Mouse (Mus musculus): ENCODE results near the gene Tmem199. TPM values are rescaled to one million over a fixed set of nuclear protein-coding genes. Genes with fewer than 3 reads are reported as not detected.

Tmem199 gene
- polyA plus RNA-seq, 1 experiment from 2014 or later, result 41.7 TPM

GRCm38 (mm10) chr11:78499543-78499942, 12.4 kb downstream of the Tmem199 start:
- Histone ChIP-seq H3K4me2 (peak overlapping the region; percentile 76), H3K36me3 (no peaks in the 10 kb centered on the region), H3K27me3 (replicated peaks) (peaks cover 76% of the 10 kb centered on the region), H3K9ac (peak overlapping the region; percentile 37), H3K9me3 (replicated peaks) (no peaks in the 10 kb centered on the region), H3K4me3 (peak overlapping the region; percentile 40), H3K4me1 (peaks cover 17% of the 10 kb centered on the region), H3K27ac (peak overlapping the region; percentile 64)
- ATAC-seq, result no peak
- 36% methylated on average over 16 of the region's 16 CpGs for WGBS (ENCODE audit: insufficient replicate concordance)

- Histone ChIP-seq H3K36me3 (no peaks in the 10 kb centered on the region), H3K27ac (peak within 1 kb of the TSS; percentile 64), H3K4me3 (peak within 1 kb of the TSS; percentile 53), H3K4me2 (peak within 1 kb of the TSS; percentile 76), H3K4me1 (peaks cover 17% of the 10 kb centered on the region), H3K9ac (peak within 1 kb of the TSS; percentile 37), H3K9me3 (replicated peaks) (no peaks in the 10 kb centered on the region), H3K27me3 (replicated peaks) (peaks cover 82% of the 10 kb centered on the region)
- ATAC-seq, result 0 out of 2 replicates have a peak, but pooled peaks have one; percentile 20
- 57% methylated on average over 7 of the region's 7 CpGs for WGBS (ENCODE audit: insufficient replicate concordance)
These were observed 13.0 kb downstream of the Tmem199 start, which contains the start of gene Vtn for GRCm38 (mm10) chr11:78499004-78499403. Gene Vtn (plus strand): TSS chr11:78499091.

GRCm38 (mm10) chr11:78497544-78498522, 14.1 kb downstream of the Tmem199 start, which contains the start of gene Sarm1:
Gene Sarm1 (minus strand): TSS chr11:78497754.
- Histone ChIP-seq H3K9me3 (replicated peaks) (no peaks in the 10 kb centered on the region), H3K27me3 (replicated peaks) (peaks cover 86% of the 10 kb centered on the region), H3K4me1 (peaks cover 17% of the 10 kb centered on the region), H3K4me2 (peak within 1 kb of the TSS; percentile 76), H3K4me3 (peak within 1 kb of the TSS; percentile 53), H3K27ac (peak within 1 kb of the TSS; percentile 64; the same call in 1 of the 2 replicates), H3K36me3 (no peaks in the 10 kb centered on the region), H3K9ac (no peak within 1 kb of the TSS)
- 4% methylated on average over 36 of the region's 36 CpGs for WGBS (ENCODE audit: insufficient replicate concordance)
- peak; percentile 90 for ATAC-seq

- peak overlapping the region; percentile 53 for H3K4me3 ChIP-seq
- peak overlapping the region; percentile 76 for H3K4me2 ChIP-seq
- no peaks in the 10 kb centered on the region for H3K9me3 ChIP-seq (replicated peaks)
- 1% methylated on average over 44 of the region's 44 CpGs for WGBS (ENCODE audit: insufficient replicate concordance)
- H3K27ac ChIP-seq, result no peak overlapping the region
- no peak overlapping the region for H3K9ac ChIP-seq
- H3K4me1 ChIP-seq, result peaks cover 17% of the 10 kb centered on the region
- H3K27me3 ChIP-seq (replicated peaks), result peaks cover 93% of the 10 kb centered on the region
- no peaks in the 10 kb centered on the region for H3K36me3 ChIP-seq
- ATAC-seq, result no peak
These were observed 14.9 kb downstream of the Tmem199 start for GRCm38 (mm10) chr11:78497071-78497541.

- H3K9ac ChIP-seq, result no peak overlapping the region
- H3K27me3 ChIP-seq (replicated peaks), result peaks cover 97% of the 10 kb centered on the region
- no peak overlapping the region for H3K27ac ChIP-seq
- H3K9me3 ChIP-seq (replicated peaks), result no peaks in the 10 kb centered on the region
- no peak overlapping the region for H3K4me2 ChIP-seq
- 7% methylated on average over 6 of the region's 6 CpGs for WGBS (ENCODE audit: insufficient replicate concordance)
- no peaks in the 10 kb centered on the region for H3K36me3 ChIP-seq
- ATAC-seq, result no peak
- no peak overlapping the region for H3K4me3 ChIP-seq
- H3K4me1 ChIP-seq, result peaks cover 17% of the 10 kb centered on the region
These were observed 16.1 kb downstream of the Tmem199 start for GRCm38 (mm10) chr11:78495904-78496303.

- peak overlapping the region; percentile 47 for H3K4me2 ChIP-seq
- H3K36me3 ChIP-seq, result no peaks in the 10 kb centered on the region
- H3K27me3 ChIP-seq (replicated peaks), result peaks cover 96% of the 10 kb centered on the region
- H3K9me3 ChIP-seq (replicated peaks), result no peaks in the 10 kb centered on the region
- no peaks in the 10 kb centered on the region for H3K4me1 ChIP-seq
- no peak for ATAC-seq
- no peak overlapping the region for H3K9ac ChIP-seq
- peak overlapping the region; percentile 26 for H3K4me3 ChIP-seq
- no peak overlapping the region for H3K27ac ChIP-seq
- WGBS (ENCODE audit: insufficient replicate concordance), result 11% methylated on average over 46 of the region's 48 CpGs
These were observed 21.2 kb downstream of the Tmem199 start for GRCm38 (mm10) chr11:78490781-78491241.

GRCm38 (mm10) chr11:78488168-78488567, 23.8 kb downstream of the Tmem199 start:
- H3K27ac ChIP-seq, result no peak overlapping the region
- WGBS (ENCODE audit: insufficient replicate concordance), result 2% methylated on average over 8 of the region's 8 CpGs
- ATAC-seq, result no peak
- no peak overlapping the region for H3K4me3 ChIP-seq
- H3K36me3 ChIP-seq, result no peaks in the 10 kb centered on the region
- H3K27me3 ChIP-seq (replicated peaks), result peaks cover 97% of the 10 kb centered on the region
- H3K9ac ChIP-seq, result no peak overlapping the region
- no peak overlapping the region for H3K4me2 ChIP-seq
- no peaks in the 10 kb centered on the region for H3K4me1 ChIP-seq
- no peaks in the 10 kb centered on the region for H3K9me3 ChIP-seq (replicated peaks)

GRCm38 (mm10) chr11:78483639-78484038, 28.3 kb downstream of the Tmem199 start:
- H3K27me3 ChIP-seq (replicated peaks), result peaks cover 70% of the 10 kb centered on the region
- no peak overlapping the region for H3K27ac ChIP-seq
- no peaks in the 10 kb centered on the region for H3K36me3 ChIP-seq
- no peak overlapping the region for H3K4me3 ChIP-seq
- 30% methylated on average over 7 of the region's 7 CpGs for WGBS (ENCODE audit: insufficient replicate concordance)
- no peak for ATAC-seq
- no peak overlapping the region for H3K4me2 ChIP-seq
- H3K9me3 ChIP-seq (replicated peaks), result no peaks in the 10 kb centered on the region
- no peaks in the 10 kb centered on the region for H3K4me1 ChIP-seq
- H3K9ac ChIP-seq, result no peak overlapping the region

- no peak overlapping the region for H3K4me2 ChIP-seq
- peaks cover 7% of the 10 kb centered on the region for H3K27me3 ChIP-seq (replicated peaks)
- no peaks in the 10 kb centered on the region for H3K36me3 ChIP-seq
- H3K4me1 ChIP-seq, result no peaks in the 10 kb centered on the region
- WGBS (ENCODE audit: insufficient replicate concordance), result 27% methylated on average over 3 of the region's 3 CpGs
- H3K9me3 ChIP-seq (replicated peaks), result no peaks in the 10 kb centered on the region
- no peak overlapping the region for H3K9ac ChIP-seq
- ATAC-seq, result no peak
- H3K27ac ChIP-seq, result no peak overlapping the region
- H3K4me3 ChIP-seq, result no peak overlapping the region
These were observed 36.7 kb downstream of the Tmem199 start for GRCm38 (mm10) chr11:78475289-78475688.

- no peak overlapping the region for H3K4me2 ChIP-seq
- H3K4me3 ChIP-seq, result no peak overlapping the region
- H3K27ac ChIP-seq, result no peak overlapping the region
- H3K9ac ChIP-seq, result no peak overlapping the region
- 0 out of 2 replicates have a peak, but pooled peaks cover 3% of the 10 kb centered on the region for H3K27me3 ChIP-seq (replicated peaks)
- 60% methylated on average over 10 of the region's 10 CpGs for WGBS (ENCODE audit: insufficient replicate concordance)
- ATAC-seq, result no peak
- H3K4me1 ChIP-seq, result peaks cover 8% of the 10 kb centered on the region
- no peaks in the 10 kb centered on the region for H3K9me3 ChIP-seq (replicated peaks)
- H3K36me3 ChIP-seq, result no peaks in the 10 kb centered on the region
These were observed 40.5 kb downstream of the Tmem199 start for GRCm38 (mm10) chr11:78471326-78472103.

- Histone ChIP-seq H3K9me3 (replicated peaks) (no peaks in the 10 kb centered on the region), H3K27ac (no peak overlapping the region), H3K9ac (no peak overlapping the region), H3K36me3 (no peaks in the 10 kb centered on the region), H3K27me3 (replicated peaks) (0 out of 2 replicates have a peak, but pooled peaks cover 3% of the 10 kb centered on the region), H3K4me1 (peaks cover 44% of the 10 kb centered on the region), H3K4me3 (no peak overlapping the region), H3K4me2 (no peak overlapping the region)
- ATAC-seq, result no peak
- WGBS (ENCODE audit: insufficient replicate concordance), result 27% methylated on average over 3 of the region's 3 CpGs
These were observed 44.0 kb downstream of the Tmem199 start for GRCm38 (mm10) chr11:78467932-78468331.

Data from liver, embryonic 12.5 days (tissue).